Mouse (Mus musculus): Measurements from ENCODE around the gene Ercc1. TPM values are rescaled to one million over a fixed set of nuclear protein-coding genes. Genes with fewer than 3 reads are reported as not detected.
A peak's percentile ranks its signal among the peaks of the same experiment; 100 is the strongest.

The Ercc1 gene
- polyA plus RNA-seq, 1 experiment from 2014 or later: 51.6 TPM

- Histone ChIP-seq H3K27me3 (replicated peaks) (no peaks in the 10 kb centered on the region), H3K27ac (0 out of 2 replicates have a peak overlapping the region, but pooled peaks have one; percentile 18)
- peak; percentile 82 for ATAC-seq
Observed at GRCm38 (mm10) chr7:19360944-19361343, 16.4 kb downstream of the Ercc1 start.

GRCm38 (mm10) chr7:19361720-19362119 is 17.1 kb downstream of the Ercc1 start:
- Histone ChIP-seq H3K27me3 (replicated peaks) (no peaks in the 10 kb centered on the region), H3K27ac (no peak overlapping the region), H3K9ac (peak overlapping the region; percentile 54; the same call in 1 of the 2 replicates), H3K9me3 (no peaks in the 10 kb centered on the region), H3K4me2 (replicated peaks) (peak overlapping the region; percentile 99), H3K36me3 (0 out of 2 replicates have a peak, but pooled peaks cover 6% of the 10 kb centered on the region), H3K4me3 (replicated peaks) (peak overlapping the region; percentile 73), H3K4me1 (replicated peaks) (peaks cover 36% of the 10 kb centered on the region)
- ATAC-seq: no peak
- 10% methylated on average over 16 of the region's 16 CpGs for WGBS

More at GRCm38 (mm10) chr7:19360944-19361343, 16.4 kb downstream of the Ercc1 start:
- Histone ChIP-seq H3K4me3 (replicated peaks) (peak overlapping the region; percentile 73), H3K9ac (peak overlapping the region; percentile 54), H3K9me3 (no peaks in the 10 kb centered on the region), H3K4me1 (replicated peaks) (peaks cover 36% of the 10 kb centered on the region), H3K4me2 (replicated peaks) (peak overlapping the region; percentile 99), H3K36me3 (0 out of 2 replicates have a peak, but pooled peaks cover 9% of the 10 kb centered on the region)
- WGBS: under 1% methylated on average over 27 of the region's 27 CpGs

GRCm38 (mm10) chr7:19362276-19362675 is 17.7 kb downstream of the Ercc1 start:
- H3K4me1 ChIP-seq (replicated peaks): peaks cover 34% of the 10 kb centered on the region
- 46% methylated on average over 4 of the region's 4 CpGs for WGBS
- peak overlapping the region; percentile 99 for H3K4me2 ChIP-seq (replicated peaks)
- no peak for ATAC-seq
- 0 out of 2 replicates have a peak overlapping the region, but pooled peaks have one; percentile 54 for H3K9ac ChIP-seq
- no peaks in the 10 kb centered on the region for H3K9me3 ChIP-seq
- H3K27ac ChIP-seq: no peak overlapping the region
- 0 out of 2 replicates have a peak, but pooled peaks cover 6% of the 10 kb centered on the region for H3K36me3 ChIP-seq
- no peaks in the 10 kb centered on the region for H3K27me3 ChIP-seq (replicated peaks)
- H3K4me3 ChIP-seq (replicated peaks): no peak overlapping the region

GRCm38 (mm10) chr7:19363881-19364280 is 19.3 kb downstream of the Ercc1 start:
- 2% methylated on average over 18 of the region's 18 CpGs for WGBS
- H3K9ac ChIP-seq: no peak overlapping the region
- peak overlapping the region; percentile 0; the same call in 1 of the 2 replicates for H3K4me2 ChIP-seq (replicated peaks)
- no peak overlapping the region for H3K4me3 ChIP-seq (replicated peaks)
- no peaks in the 10 kb centered on the region for H3K27me3 ChIP-seq (replicated peaks)
- no peaks in the 10 kb centered on the region for H3K9me3 ChIP-seq
- no peak overlapping the region for H3K27ac ChIP-seq
- no peaks in the 10 kb centered on the region for H3K36me3 ChIP-seq
- peak; percentile 30 for ATAC-seq
- H3K4me1 ChIP-seq (replicated peaks): peaks cover 29% of the 10 kb centered on the region

- no peak for ATAC-seq
- H3K4me3 ChIP-seq (replicated peaks): no peak overlapping the region
- no peaks in the 10 kb centered on the region for H3K27me3 ChIP-seq (replicated peaks)
- no peaks in the 10 kb centered on the region for H3K36me3 ChIP-seq
- no peak overlapping the region for H3K4me2 ChIP-seq (replicated peaks)
- no peak overlapping the region for H3K9ac ChIP-seq
- no peak overlapping the region for H3K27ac ChIP-seq
- H3K9me3 ChIP-seq: no peaks in the 10 kb centered on the region
- WGBS: 71% methylated on average over 4 of the region's 4 CpGs
- H3K4me1 ChIP-seq (replicated peaks): peaks cover 33% of the 10 kb centered on the region
Observed at GRCm38 (mm10) chr7:19365376-19365775, 20.8 kb downstream of the Ercc1 start.

GRCm38 (mm10) chr7:19368380-19368779 is 23.8 kb downstream of the Ercc1 start:
- WGBS: 17% methylated on average over 16 of the region's 16 CpGs

GRCm38 (mm10) chr7:19369823-19370425 is 25.3 kb downstream of the Ercc1 start:
- peak; percentile 73 for ATAC-seq
- H3K9me3 ChIP-seq: no peaks in the 10 kb centered on the region
- peak overlapping the region; percentile 87 for H3K4me2 ChIP-seq (replicated peaks)
- H3K27ac ChIP-seq: no peak overlapping the region
- no peaks in the 10 kb centered on the region for H3K36me3 ChIP-seq
- H3K27me3 ChIP-seq (replicated peaks): no peaks in the 10 kb centered on the region
- peaks cover 10% of the 10 kb centered on the region; the same call in 1 of the 2 replicates for H3K4me1 ChIP-seq (replicated peaks)
- peak overlapping the region; percentile 47; the same call in 1 of the 2 replicates for H3K9ac ChIP-seq
- H3K4me3 ChIP-seq (replicated peaks): peak overlapping the region; percentile 39
- 11% methylated on average over 46 of the region's 46 CpGs for WGBS

More at GRCm38 (mm10) chr7:19368380-19368779, 23.8 kb downstream of the Ercc1 start:
- Histone ChIP-seq H3K4me1 (replicated peaks) (peaks cover 18% of the 10 kb centered on the region), H3K4me2 (replicated peaks) (no peak overlapping the region), H3K4me3 (replicated peaks) (no peak overlapping the region), H3K27me3 (replicated peaks) (no peaks in the 10 kb centered on the region), H3K9me3 (no peaks in the 10 kb centered on the region), H3K9ac (no peak overlapping the region), H3K36me3 (no peaks in the 10 kb centered on the region), H3K27ac (no peak overlapping the region)
- ATAC-seq: no peak

GRCm38 (mm10) chr7:19373367-19373766 is 28.8 kb downstream of the Ercc1 start:
- no peak for ATAC-seq
- no peaks in the 10 kb centered on the region for H3K27me3 ChIP-seq (replicated peaks)
- no peak overlapping the region for H3K9ac ChIP-seq
- no peak overlapping the region for H3K4me2 ChIP-seq (replicated peaks)
- peaks cover 9% of the 10 kb centered on the region; the same call in 1 of the 2 replicates for H3K4me1 ChIP-seq (replicated peaks)
- no peaks in the 10 kb centered on the region for H3K36me3 ChIP-seq
- no peaks in the 10 kb centered on the region for H3K9me3 ChIP-seq
- no peak overlapping the region for H3K27ac ChIP-seq
- 87% methylated on average over 2 of the region's 2 CpGs for WGBS
- no peak overlapping the region for H3K4me3 ChIP-seq (replicated peaks)

GRCm38 (mm10) chr7:19375368-19375767 is 30.8 kb downstream of the Ercc1 start:
- Histone ChIP-seq H3K27me3 (replicated peaks) (no peaks in the 10 kb centered on the region), H3K27ac (no peak overlapping the region), H3K9ac (no peak overlapping the region), H3K4me3 (replicated peaks) (no peak overlapping the region), H3K9me3 (no peaks in the 10 kb centered on the region), H3K4me2 (replicated peaks) (no peak overlapping the region), H3K4me1 (replicated peaks) (no peaks in the 10 kb centered on the region), H3K36me3 (no peaks in the 10 kb centered on the region)
- ATAC-seq: no peak
- 77% methylated on average over 18 of the region's 18 CpGs for WGBS

GRCm38 (mm10) chr7:19376019-19376418 is 31.4 kb downstream of the Ercc1 start:
- ATAC-seq: no peak
- no peaks in the 10 kb centered on the region for H3K4me1 ChIP-seq (replicated peaks)
- no peak overlapping the region for H3K4me2 ChIP-seq (replicated peaks)
- 79% methylated on average over 4 of the region's 4 CpGs for WGBS
- no peak overlapping the region for H3K27ac ChIP-seq
- no peaks in the 10 kb centered on the region for H3K27me3 ChIP-seq (replicated peaks)
- H3K9ac ChIP-seq: no peak overlapping the region
- no peaks in the 10 kb centered on the region for H3K9me3 ChIP-seq
- H3K4me3 ChIP-seq (replicated peaks): no peak overlapping the region
- no peaks in the 10 kb centered on the region for H3K36me3 ChIP-seq

GRCm38 (mm10) chr7:19378049-19378448 is 33.5 kb downstream of the Ercc1 start:
- Histone ChIP-seq H3K27me3 (replicated peaks) (no peaks in the 10 kb centered on the region), H3K4me1 (replicated peaks) (peaks cover 3% of the 10 kb centered on the region), H3K27ac (no peak overlapping the region), H3K36me3 (no peaks in the 10 kb centered on the region), H3K9me3 (no peaks in the 10 kb centered on the region), H3K4me3 (replicated peaks) (no peak overlapping the region), H3K9ac (no peak overlapping the region), H3K4me2 (replicated peaks) (no peak overlapping the region)
- WGBS: 68% methylated on average over 8 of the region's 8 CpGs
- ATAC-seq: no peak

- peak within 1 kb of the TSS; percentile 20; the same call in 1 of the 2 replicates for H3K27ac ChIP-seq
- H3K9ac ChIP-seq: peak within 1 kb of the TSS; percentile 76
- H3K4me2 ChIP-seq (replicated peaks): peak within 1 kb of the TSS; percentile 78
- 5% methylated on average over 46 of the region's 48 CpGs for WGBS
- no peaks in the 10 kb centered on the region for H3K27me3 ChIP-seq (replicated peaks)
- peaks cover 4% of the 10 kb centered on the region for H3K4me1 ChIP-seq (replicated peaks)
- no peaks in the 10 kb centered on the region for H3K9me3 ChIP-seq
- peak; percentile 98 for ATAC-seq
- peaks cover 10% of the 10 kb centered on the region; the same call in 1 of the 2 replicates for H3K36me3 ChIP-seq
- H3K4me3 ChIP-seq (replicated peaks): peak within 1 kb of the TSS; percentile 66
Observed at GRCm38 (mm10) chr7:19381377-19382165, 37.0 kb downstream of the Ercc1 start, which contains the start of gene Ercc2. TSS of gene Ercc2 (plus strand) at chr7:19382010.
